Mouse (Mus musculus) liver, postnatal 0 days (tissue): ENCODE measurements at regions not wholly inside any gene's neighbourhood (a gene's known extent, or its start where the extent isn't known, plus 50 kb on each side); places are given as distances from the start of the nearest gene placed in this dataset.

Experiments used
- CTCF ChIP-seq: sonication (generic); IDR thresholded peaks from 2 replicates; pipeline ENCODE4 v1.5.1; 2016; ENCODE audit warnings: antibody characterized with exemption, low read depth
- EP300 ChIP-seq: IDR thresholded peaks from 2 replicates; pipeline ENCODE4 v1.6.1; 2016; ENCODE audit warnings: antibody characterized with exemption, low read depth, mild to moderate bottlenecking

DNA sequence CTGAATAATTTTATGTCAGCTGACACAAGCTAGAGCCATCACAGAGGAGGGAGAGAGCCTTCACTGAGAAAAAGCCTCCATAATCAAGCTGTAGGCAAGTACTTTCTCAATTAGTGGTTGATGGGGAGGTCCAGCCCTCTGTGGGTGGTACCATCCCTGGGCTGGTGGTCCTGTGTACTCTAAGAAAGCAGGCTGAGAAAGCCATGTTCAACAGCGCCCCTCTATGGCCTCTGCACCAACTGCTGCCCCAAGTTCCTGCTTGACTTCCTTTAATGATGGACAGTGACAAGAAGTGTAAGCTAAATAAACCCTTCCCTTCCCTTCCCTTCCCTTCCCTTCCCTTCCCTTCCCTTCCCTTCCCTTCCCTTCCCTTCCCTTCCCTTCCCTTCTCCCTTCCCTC, 211.2 kb upstream of the Egln3 start:
- TF ChIP-seq CTCF (0 out of 2 replicates have a peak, but pooled peaks have one; percentile 7), EP300 (no peak)
